Mouse (Mus musculus) intestine, embryonic 16.5 days (tissue): Measurements from ENCODE around the gene BC055324. TPM values are rescaled to one million over a fixed set of nuclear protein-coding genes. Genes with fewer than 3 reads are reported as not detected.
A peak's percentile ranks its signal among the peaks of the same experiment; 100 is the strongest.

Experiments
- ATAC-seq: fragments of 200-750 bp; cut with Nextera tagmentation; 2 replicates; pipeline ENCODE4 v1.8.0; 2017; ENCODE audit warnings: moderate TSS enrichment, moderate library complexity
- H3K27ac ChIP-seq: fragments of 300-500 bp; sonication (generic); 2 replicates; pipeline ENCODE4 v1.5.1; 2014; ENCODE audit warnings: mild to moderate bottlenecking, low read length
- H3K27me3 ChIP-seq: fragments of 300-500 bp; sonication (generic); replicated peaks from 2 replicates; pipeline ENCODE4 v1.6.1; 2014; ENCODE audit warnings: low read length, control low read depth, mixed read lengths; ENCODE audit not compliant: control insufficient read depth, insufficient read depth
- H3K36me3 ChIP-seq: fragments of 300-500 bp; sonication (generic); 2 replicates; pipeline ENCODE4 v1.6.1; 2014; ENCODE audit warnings: low read length, control low read depth; ENCODE audit not compliant: control insufficient read depth, insufficient read depth
- H3K4me1 ChIP-seq: fragments of 300-500 bp; sonication (generic); 2 replicates; pipeline ENCODE4 v1.6.1; 2014; ENCODE audit warnings: low read length, control low read depth, mixed read lengths; ENCODE audit not compliant: control insufficient read depth, insufficient read depth
- H3K4me2 ChIP-seq: fragments of 300-500 bp; sonication (generic); 2 replicates; pipeline ENCODE4 v1.6.1; 2014; ENCODE audit warnings: low read depth, low read length, control low read depth
- H3K4me3 ChIP-seq: fragments of 300-500 bp; sonication (generic); 2 replicates; pipeline ENCODE4 v1.5.1; 2014; ENCODE audit warnings: mild to moderate bottlenecking, low read length
- H3K9ac ChIP-seq: fragments of 300-500 bp; sonication (generic); 2 replicates; pipeline ENCODE4 v1.6.1; 2014; ENCODE audit warnings: low read depth, low read length
- H3K9me3 ChIP-seq: fragments of 300-500 bp; sonication (generic); 2 replicates; pipeline ENCODE4 v1.6.1; 2016; ENCODE audit warnings: low read length, control low read depth; ENCODE audit not compliant: control insufficient read depth
- whole genome bisulfite sequencing: fragments of 180-500 bp; shearing (Covaris S2); extraction: QIAGEN DNeasy Blood & Tissue Kit; methylation state at CpG from one replicate; pipeline ENCODE4 v1.1.7; 2014; 5-methylcytosine and 5-hydroxymethylcytosine counted together
- polyA plus RNA-seq: library from polyadenylated mRNA; unstranded; fragments of >200 nt; fragmentation: Nextera tagmentation; extraction: Ambion mirVana; gene quantifications from 2 replicates; pipeline ENCODE4 v1.2.1, GENCODE M21; 2015

The BC055324 gene
- polyA plus RNA-seq, 1 experiment from 2014 or later: 13.9 TPM

DNA sequence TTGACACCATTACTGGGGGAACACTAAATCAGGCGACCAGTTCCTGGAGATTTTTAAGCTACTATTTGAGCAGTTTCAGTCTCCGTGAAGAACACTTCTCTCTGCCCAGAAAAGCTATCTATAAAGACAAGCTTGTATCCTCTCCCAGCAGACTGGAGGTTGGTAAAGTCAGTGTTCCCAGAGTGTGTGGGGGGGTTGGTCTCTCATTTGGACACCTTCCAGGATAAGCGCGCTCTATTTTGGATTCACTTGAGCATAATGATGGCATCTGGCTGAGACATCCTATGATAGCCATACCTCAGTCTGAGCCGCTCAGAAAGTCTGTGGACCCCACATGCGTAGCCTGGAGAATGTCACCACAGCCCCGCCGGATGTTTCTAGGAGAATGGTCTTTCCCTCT lies 70.5 kb downstream of the BC055324 start:
- no peak overlapping the region for H3K4me2 ChIP-seq
- no peaks in the 10 kb centered on the region for H3K36me3 ChIP-seq
- no peaks in the 10 kb centered on the region for H3K4me1 ChIP-seq
- no peaks in the 10 kb centered on the region for H3K9me3 ChIP-seq
- 73% methylated on average over 8 of the region's 8 CpGs for WGBS
- H3K4me3 ChIP-seq: no peak overlapping the region
- H3K9ac ChIP-seq: no peak overlapping the region
- no peak overlapping the region for H3K27ac ChIP-seq
- no peaks in the 10 kb centered on the region for H3K27me3 ChIP-seq
- no peak for ATAC-seq

DNA sequence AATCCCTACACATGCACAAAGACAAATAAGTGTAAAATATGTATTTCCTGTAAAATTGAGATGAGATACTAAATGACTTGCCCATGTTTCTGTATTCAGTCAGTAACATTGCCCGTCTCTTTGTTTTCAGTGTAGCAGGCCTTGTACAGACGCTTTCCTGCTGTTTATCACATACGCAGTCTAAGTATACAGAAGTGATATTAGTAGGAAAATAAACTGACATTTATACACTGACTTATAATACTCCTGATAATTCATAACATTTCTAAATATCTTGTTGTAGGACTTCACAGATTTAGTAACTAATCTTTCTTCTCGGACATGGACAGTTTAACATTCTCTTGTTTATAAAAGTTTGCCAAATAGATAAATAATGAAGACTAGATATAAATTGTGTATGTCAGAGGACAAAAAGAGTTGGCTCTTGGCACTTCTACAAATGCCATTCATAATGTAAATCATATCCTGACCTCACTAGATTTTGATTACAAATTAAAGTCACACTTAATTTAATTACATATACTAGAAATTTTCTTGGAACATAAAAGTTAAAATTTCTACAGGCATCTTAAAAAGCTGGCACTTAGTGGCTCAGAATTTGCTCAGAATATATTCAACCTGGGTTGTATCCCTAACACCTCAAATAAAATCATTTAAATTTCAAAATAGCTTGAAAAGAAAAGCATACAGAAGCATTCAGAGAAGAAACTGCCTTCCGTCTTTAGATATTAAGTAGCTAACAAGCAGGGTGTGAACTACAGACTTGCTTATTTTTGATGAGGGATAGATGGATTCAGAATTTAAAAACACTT lies 77.0 kb downstream of the BC055324 start:
- no peak for ATAC-seq
- WGBS: 73% methylated on average over 5 of the region's 5 CpGs
- no peak overlapping the region for H3K4me3 ChIP-seq
- H3K27me3 ChIP-seq: no peaks in the 10 kb centered on the region
- no peaks in the 10 kb centered on the region for H3K4me1 ChIP-seq
- no peaks in the 10 kb centered on the region for H3K9me3 ChIP-seq
- H3K36me3 ChIP-seq: no peaks in the 10 kb centered on the region
- H3K27ac ChIP-seq: no peak overlapping the region
- no peak overlapping the region for H3K9ac ChIP-seq
- H3K4me2 ChIP-seq: no peak overlapping the region

DNA sequence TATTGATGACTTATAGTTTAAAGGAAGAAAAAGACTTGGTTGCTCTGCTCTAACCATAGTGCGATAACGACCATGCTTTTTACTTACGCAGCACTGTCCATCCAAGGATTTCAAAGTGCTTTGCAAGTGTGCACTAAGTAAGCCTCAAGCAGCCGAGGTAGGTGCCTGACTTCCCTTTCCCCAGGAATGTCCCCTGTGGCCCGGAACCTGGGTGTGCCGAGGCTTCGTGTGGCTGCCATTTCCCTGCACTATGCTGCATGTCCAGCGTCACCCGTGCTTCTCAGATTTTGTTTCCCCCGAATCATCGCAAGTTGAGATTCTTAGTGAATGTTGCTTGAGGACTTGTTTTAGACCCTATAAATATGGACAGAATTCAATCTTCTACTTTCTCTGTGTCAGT lies 82.6 kb downstream of the BC055324 start:
- Histone ChIP-seq H3K9me3 (no peaks in the 10 kb centered on the region), H3K27ac (no peak overlapping the region), H3K36me3 (no peaks in the 10 kb centered on the region), H3K9ac (no peak overlapping the region), H3K4me3 (no peak overlapping the region), H3K27me3 (no peaks in the 10 kb centered on the region), H3K4me1 (no peaks in the 10 kb centered on the region), H3K4me2 (no peak overlapping the region)
- no peak for ATAC-seq
- 89% methylated on average over 11 of the region's 11 CpGs for WGBS

DNA sequence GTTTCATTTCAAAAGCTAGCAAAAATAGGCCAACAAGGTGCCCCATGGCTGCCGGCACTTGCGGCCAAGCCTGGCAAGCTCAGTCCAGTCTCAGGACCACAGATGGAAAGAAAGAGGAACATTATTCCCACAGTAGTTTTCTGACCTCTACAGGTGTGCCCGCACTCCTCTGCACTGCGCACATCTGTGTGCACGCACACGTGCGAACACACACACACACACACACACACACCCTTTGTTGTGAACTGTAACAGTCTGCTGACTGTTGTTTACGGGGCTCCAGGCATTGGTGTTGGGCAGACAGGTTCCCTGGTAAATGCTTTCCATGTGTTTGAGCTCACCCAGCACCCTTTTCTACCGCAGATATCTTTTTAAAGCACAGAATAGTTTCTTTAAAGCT lies 83.8 kb downstream of the BC055324 start:
- H3K27me3 ChIP-seq: no peaks in the 10 kb centered on the region
- no peaks in the 10 kb centered on the region for H3K9me3 ChIP-seq
- H3K4me3 ChIP-seq: no peak overlapping the region
- no peak for ATAC-seq
- no peak overlapping the region for H3K27ac ChIP-seq
- WGBS: 93% methylated on average over 9 of the region's 9 CpGs
- no peaks in the 10 kb centered on the region for H3K4me1 ChIP-seq
- no peak overlapping the region for H3K9ac ChIP-seq
- H3K4me2 ChIP-seq: no peak overlapping the region
- H3K36me3 ChIP-seq: no peaks in the 10 kb centered on the region

DNA sequence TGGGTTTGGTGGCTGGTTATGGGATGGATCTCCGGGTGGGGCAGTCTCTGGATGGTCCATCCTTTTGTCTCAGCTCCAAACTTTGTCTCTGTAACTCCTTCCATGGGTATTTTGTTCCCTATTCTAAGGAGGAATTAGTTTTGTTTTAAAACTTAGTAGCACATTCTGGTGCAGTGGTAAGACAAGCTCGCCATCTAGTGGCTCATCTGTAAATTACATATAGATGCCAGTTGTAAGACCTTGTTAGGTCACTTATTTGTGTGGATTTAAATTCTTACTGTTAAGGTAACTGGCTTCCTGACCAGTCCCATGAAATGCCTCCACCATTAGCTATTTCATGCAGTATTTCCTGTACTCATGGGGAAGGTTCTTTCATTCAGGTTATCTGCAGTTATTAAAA lies 84.3 kb downstream of the BC055324 start:
- Histone ChIP-seq H3K36me3 (no peaks in the 10 kb centered on the region), H3K27me3 (no peaks in the 10 kb centered on the region), H3K9ac (no peak overlapping the region), H3K27ac (no peak overlapping the region), H3K4me1 (no peaks in the 10 kb centered on the region), H3K4me2 (no peak overlapping the region), H3K4me3 (no peak overlapping the region), H3K9me3 (no peaks in the 10 kb centered on the region)
- WGBS: 6% methylated on average over 2 of the region's 2 CpGs
- peak; percentile 56; the same call in 1 of the 2 replicates for ATAC-seq

DNA sequence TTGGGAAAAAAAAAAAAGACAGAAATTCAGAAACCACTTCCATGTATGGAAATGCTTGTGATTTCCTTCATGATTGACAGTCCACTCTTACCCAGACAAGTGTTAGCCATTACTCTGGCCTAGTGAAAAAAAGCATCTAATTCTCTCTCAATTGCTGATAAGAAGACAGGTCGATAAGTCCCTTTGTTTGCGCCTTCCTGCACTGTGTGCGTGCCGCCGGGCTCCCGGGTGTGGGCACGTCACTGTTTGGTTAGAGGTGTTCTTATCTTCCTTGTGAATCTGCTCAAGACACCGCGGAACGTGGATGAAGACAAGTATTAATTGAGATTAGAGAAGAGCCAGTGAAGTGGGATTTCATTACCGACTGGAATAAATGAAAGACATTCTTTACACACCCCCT lies 86.2 kb downstream of the BC055324 start:
- H3K9ac ChIP-seq: no peak overlapping the region
- H3K36me3 ChIP-seq: no peaks in the 10 kb centered on the region
- H3K9me3 ChIP-seq: no peaks in the 10 kb centered on the region
- no peaks in the 10 kb centered on the region for H3K4me1 ChIP-seq
- no peak overlapping the region for H3K4me2 ChIP-seq
- H3K4me3 ChIP-seq: no peak overlapping the region
- no peak for ATAC-seq
- no peaks in the 10 kb centered on the region for H3K27me3 ChIP-seq
- 44% methylated on average over 11 of the region's 11 CpGs for WGBS
- H3K27ac ChIP-seq: no peak overlapping the region

DNA sequence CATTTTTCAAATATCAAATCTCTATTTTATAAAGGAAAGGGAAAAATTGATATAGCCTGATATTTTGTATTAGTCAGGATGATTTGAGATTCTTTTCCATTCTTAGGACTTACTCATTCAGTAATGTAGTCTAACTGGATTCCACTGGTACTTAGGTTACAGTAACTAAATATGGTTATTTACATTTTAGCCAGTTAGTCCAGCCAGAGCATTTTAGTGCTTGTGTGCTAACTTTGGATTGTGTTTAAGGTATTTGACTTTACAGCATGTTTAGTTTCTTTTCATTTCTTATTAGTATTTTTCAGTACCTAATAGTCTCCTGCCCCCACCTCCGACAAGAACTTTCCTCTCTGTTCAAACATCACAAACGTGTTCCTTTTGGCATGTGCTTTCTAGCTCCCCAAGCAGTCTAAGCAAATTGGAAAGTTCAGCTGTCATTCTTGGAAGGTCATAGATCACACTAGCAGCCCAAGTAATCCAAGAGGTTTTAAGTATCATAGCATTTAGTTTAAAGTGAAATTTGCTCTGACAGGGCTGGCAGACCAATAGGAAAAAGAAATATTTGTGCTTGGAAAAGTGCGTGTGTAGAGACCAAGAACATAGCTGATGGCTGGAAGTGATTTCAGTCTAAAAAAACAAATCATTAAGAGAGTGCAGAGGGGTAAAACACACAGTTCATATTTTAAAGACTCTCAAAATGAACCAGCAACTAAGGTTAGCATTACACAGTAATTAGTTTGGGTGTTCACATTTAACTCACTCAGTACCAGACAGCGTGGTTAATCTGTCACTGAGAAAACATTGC lies 87.4 kb downstream of the BC055324 start:
- H3K4me1 ChIP-seq: no peaks in the 10 kb centered on the region
- H3K4me3 ChIP-seq: no peak overlapping the region
- no peak overlapping the region for H3K9ac ChIP-seq
- no peak for ATAC-seq
- no peaks in the 10 kb centered on the region for H3K9me3 ChIP-seq
- H3K36me3 ChIP-seq: no peaks in the 10 kb centered on the region
- 49% methylated on average over 4 of the region's 4 CpGs for WGBS
- H3K27me3 ChIP-seq: no peaks in the 10 kb centered on the region
- H3K4me2 ChIP-seq: no peak overlapping the region
- H3K27ac ChIP-seq: no peak overlapping the region

DNA sequence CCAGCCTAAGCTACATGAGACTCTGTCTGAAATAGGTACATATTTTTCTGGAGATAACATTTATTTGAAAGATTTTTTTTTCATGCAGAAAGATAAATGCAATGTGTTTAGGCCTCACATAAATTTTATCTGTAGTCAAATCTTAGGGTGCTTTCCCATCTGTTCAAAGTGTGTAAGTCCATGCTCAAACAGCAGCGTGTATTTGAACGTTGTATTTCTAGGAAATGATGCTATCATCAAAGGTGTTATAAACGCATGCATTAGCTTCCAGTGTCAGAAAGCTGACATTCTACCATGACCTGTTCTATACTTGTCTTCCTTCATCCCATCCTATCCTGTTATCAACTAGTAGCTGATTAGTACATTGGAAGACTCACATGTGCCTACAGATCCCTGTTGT lies 91.2 kb downstream of the BC055324 start:
- Histone ChIP-seq H3K27me3 (no peaks in the 10 kb centered on the region), H3K4me2 (no peak overlapping the region), H3K36me3 (no peaks in the 10 kb centered on the region), H3K4me3 (no peak overlapping the region), H3K4me1 (no peaks in the 10 kb centered on the region), H3K9ac (no peak overlapping the region), H3K9me3 (no peaks in the 10 kb centered on the region), H3K27ac (no peak overlapping the region)
- 89% methylated on average over 3 of the region's 3 CpGs for WGBS
- ATAC-seq: no peak

DNA sequence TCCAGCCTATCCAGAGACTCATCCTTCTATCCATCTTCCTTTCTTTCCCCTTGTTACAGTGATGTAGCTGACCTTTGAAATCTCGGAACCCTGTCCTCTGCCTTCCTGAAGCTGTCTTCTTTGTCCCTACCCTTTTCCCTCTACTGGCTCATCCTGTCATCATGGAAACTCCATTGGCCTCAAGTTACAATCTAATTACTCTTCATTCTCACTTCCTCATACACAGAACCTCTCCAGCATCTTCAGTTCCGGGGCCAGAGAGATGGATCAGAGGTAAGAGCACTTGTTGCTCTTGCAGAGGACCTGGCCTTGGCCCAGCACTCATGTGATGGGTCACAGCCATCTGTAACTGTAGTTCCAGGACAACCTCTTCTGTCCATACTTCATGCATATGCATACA lies 94.4 kb downstream of the BC055324 start:
- H3K36me3 ChIP-seq: no peaks in the 10 kb centered on the region
- no peaks in the 10 kb centered on the region for H3K27me3 ChIP-seq
- WGBS: 83% methylated on average over 2 of the region's 2 CpGs

More for the DNA sequence above, 94.4 kb downstream of the BC055324 start:
- H3K9me3 ChIP-seq: no peaks in the 10 kb centered on the region
- no peak overlapping the region for H3K9ac ChIP-seq
- no peak for ATAC-seq
- no peak overlapping the region for H3K27ac ChIP-seq
- no peak overlapping the region for H3K4me3 ChIP-seq
- H3K4me2 ChIP-seq: no peak overlapping the region
- H3K4me1 ChIP-seq: no peaks in the 10 kb centered on the region
